Comparison of ENCODE assay signal across 11 mouse cellular contexts in genomic region chr14:45309646-45310045, GRCm38 (mm10).
DNase-seq lines count a peak whose midpoint lies in the region; ATAC-seq lines count a peak whose summit lies in the region.
"Had no signal": no experiment of that assay in that cellular context is flagged by ENCODE, and none has a peak within 500 bp of the region (broad histone marks: within the 10 kb centered on the region; RNA-seq: fewer than 3 reads in every experiment).

No protein-coding gene starts in this region.

- peak; percentile 48 for DNase-seq in cerebellum, adult 11-12 months
- peak; percentile 36 to 49 for DNase-seq in kidney, postnatal 25 days
- no peak for DNase-seq in kidney, adult 18-20 months
- peak; percentile 14 for DNase-seq in urinary bladder, postnatal 14 days (ENCODE audit: low spot score)
- no peak for DNase-seq in urinary bladder, postnatal 10 days (ENCODE audit: low spot score)
- peak; percentile 26 for DNase-seq in testis, postnatal 14 days (ENCODE audit: low spot score)
- DNase-seq in retina, postnatal 1 day, result no peak
- DNase-seq: embryo, embryonic 11 days; liver, postnatal 0 days; right cerebral cortex, postnatal 25 days had no signal

- no peak for ATAC-seq in cerebellum, adult (ENCODE audit: insufficient number of reproducible peaks, low FRiP score, low TSS enrichment)
- ATAC-seq: liver, postnatal 0 days had no signal

Comparison
In these comparisons a context has a peak if more than half of its experiments do, and no peak if none do; other contexts are left out.
1. DNase-seq: peak in cerebellum, adult 11-12 months (single experiment), kidney, postnatal 25 days (2 of 2), urinary bladder, postnatal 14 days (single experiment) and testis, postnatal 14 days (single experiment); none in kidney, adult 18-20 months (single experiment), urinary bladder, postnatal 10 days (single experiment) and retina, postnatal 1 day (single experiment).